Mouse (Mus musculus) lung, adult 2 months (tissue): ENCODE results near the gene Hecw2.

ENCODE experiments used
- CTCF ChIP-seq: fragments of 200-500 bp; IDR thresholded peaks from 2 replicates; pipeline ENCODE4 v1.5.1; 2011; ENCODE audit warnings: mild to moderate bottlenecking, low read length, control low read depth; ENCODE audit not compliant: insufficient read depth
- POLR2A ChIP-seq: fragments of 200-500 bp; IDR thresholded peaks from 2 replicates; pipeline ENCODE4 v1.6.1; 2011; ENCODE audit warnings: low read depth, mild to moderate bottlenecking, control low read depth, low read length, borderline replicate concordance; ENCODE audit errors: extremely low read depth

- no peak for TF ChIP-seq CTCF
- TF ChIP-seq POLR2A, result no peak
Observed at GRCm38 (mm10) chr1:53855732-53856131, 339.2 kb downstream of the Hecw2 start.
